Mouse (Mus musculus): ENCODE data around the gene Pde6d. TPM values are rescaled to one million over a fixed set of nuclear protein-coding genes. Genes with fewer than 3 reads are reported as not detected.
A peak's percentile ranks its signal among the peaks of the same experiment; 100 is the strongest.

The Pde6d gene
- 36.6 and 39.1 TPM in 2 replicates for total RNA-seq (2014; rRNA removed)
- 112 and 121 TPM in 2 replicates for polyA plus RNA-seq (2015; fragmentation: Nextera tagmentation; extraction: Ambion mirVana)

DNA sequence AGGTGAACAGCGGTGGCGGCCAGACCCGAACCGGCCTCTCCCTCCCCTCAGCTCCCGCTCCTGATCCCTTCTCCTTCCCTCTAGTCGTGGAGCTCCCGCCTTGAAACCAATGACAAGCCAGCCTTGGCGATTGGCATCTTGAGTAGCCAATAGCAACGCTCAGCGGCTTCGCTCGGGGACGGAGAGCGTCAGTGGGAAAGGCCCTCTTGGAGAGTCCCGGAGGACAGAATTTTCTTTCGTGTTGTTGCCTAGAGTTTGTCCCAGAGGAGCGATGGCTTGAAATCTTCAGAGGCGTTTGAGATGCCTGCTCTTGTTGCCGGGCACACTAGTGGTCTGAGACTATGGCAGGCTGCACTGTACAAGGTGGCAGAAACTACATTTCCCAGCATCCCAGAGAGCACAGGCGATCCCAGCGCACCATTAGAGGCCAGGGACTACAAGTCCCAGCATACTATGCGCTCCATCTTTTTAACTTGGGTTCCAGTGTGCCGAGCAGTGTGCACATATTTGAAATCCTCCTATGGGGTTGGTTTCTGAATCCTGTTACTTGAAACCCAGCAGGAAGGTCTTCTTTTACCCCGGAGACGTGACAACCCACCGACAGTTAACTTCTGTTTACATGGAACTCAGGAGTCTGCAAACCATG lies at the start of gene Pde6d, which contains the start of gene Cops7b:
Gene Pde6d (minus strand): TSS at position 179 of the 646 bp plus-strand sequence.
Gene Cops7b (plus strand): TSS at position 454 of the 646 bp plus-strand sequence.
- H3K4me3 ChIP-seq (ENCODE audit: low read length) = peak within 1 kb of the TSS; percentile 94
- peak; percentile 98 for DNase-seq (ENCODE audit: low spot score)
- peak within 1 kb of the TSS; percentile 92 for H3K9ac ChIP-seq (replicated peaks; ENCODE audit: low read length)
- H3K9me3 ChIP-seq (ENCODE audit: low read length) = no peaks in the 10 kb centered on the region
- peak within 1 kb of the TSS; percentile 86 for H3K4me2 ChIP-seq (ENCODE audit: low read depth, low read length)
- ATAC-seq = peak; percentile 98
- TF ChIP-seq CTCF (IDR thresholded peaks at IDR 0.05; ENCODE audit: low read depth) = no peak
- H3K27ac ChIP-seq = peak within 1 kb of the TSS; percentile 78
- H3K4me1 ChIP-seq (ENCODE audit: insufficient read depth, low read length) = 0 out of 2 replicates have a peak, but pooled peaks cover 5% of the 10 kb centered on the region
- under 1% methylated on average over 25 of the region's 26 CpGs for WGBS
- H3K36me3 ChIP-seq (ENCODE audit: insufficient read depth, low read length) = no peaks in the 10 kb centered on the region
- no peaks in the 10 kb centered on the region for H3K27me3 ChIP-seq (ENCODE audit: insufficient read depth, low read length)

GRCm38 (mm10) chr1:86630527-86630926 lies 48.1 kb upstream of the Pde6d start:
- TF ChIP-seq CTCF (IDR thresholded peaks at IDR 0.05; ENCODE audit: low read depth) = no peak
- Histone ChIP-seq H3K9me3 (ENCODE audit: low read length) (no peaks in the 10 kb centered on the region), H3K4me3 (ENCODE audit: low read length) (no peak overlapping the region), H3K4me2 (ENCODE audit: low read depth, low read length) (no peak overlapping the region), H3K4me1 (ENCODE audit: insufficient read depth, low read length) (0 out of 2 replicates have a peak, but pooled peaks cover 10% of the 10 kb centered on the region), H3K27me3 (ENCODE audit: insufficient read depth, low read length) (no peaks in the 10 kb centered on the region), H3K27ac (no peak overlapping the region), H3K36me3 (ENCODE audit: insufficient read depth, low read length) (no peaks in the 10 kb centered on the region), H3K9ac (replicated peaks; ENCODE audit: low read length) (no peak overlapping the region)
- ATAC-seq (no peak), DNase-seq (ENCODE audit: low spot score) (no peak)
- whole genome bisulfite sequencing = 90% methylated on average over 4 of the region's 4 CpGs

GRCm38 (mm10) chr1:86629936-86630335 lies 47.5 kb upstream of the Pde6d start:
- TF ChIP-seq CTCF (IDR thresholded peaks at IDR 0.05; ENCODE audit: low read depth) = no peak
- 39% methylated on average over 4 of the region's 4 CpGs for WGBS

GRCm38 (mm10) chr1:86628270-86628669 lies 45.8 kb upstream of the Pde6d start:
- H3K9ac ChIP-seq (replicated peaks; ENCODE audit: low read length) = no peak overlapping the region
- H3K4me3 ChIP-seq (ENCODE audit: low read length) = no peak overlapping the region
- no peaks in the 10 kb centered on the region for H3K36me3 ChIP-seq (ENCODE audit: insufficient read depth, low read length)
- no peak overlapping the region for H3K27ac ChIP-seq
- 85% methylated on average over 3 of the region's 3 CpGs for whole genome bisulfite sequencing
- no peaks in the 10 kb centered on the region for H3K9me3 ChIP-seq (ENCODE audit: low read length)
- H3K4me2 ChIP-seq (ENCODE audit: low read depth, low read length) = no peak overlapping the region
- H3K27me3 ChIP-seq (ENCODE audit: insufficient read depth, low read length) = no peaks in the 10 kb centered on the region
- no peak for DNase-seq (ENCODE audit: low spot score)
- no peaks in the 10 kb centered on the region for H3K4me1 ChIP-seq (ENCODE audit: insufficient read depth, low read length)
- no peak for TF ChIP-seq CTCF (IDR thresholded peaks at IDR 0.05; ENCODE audit: low read depth)
- ATAC-seq = no peak

More at GRCm38 (mm10) chr1:86629936-86630335, 47.5 kb upstream of the Pde6d start:
- no peaks in the 10 kb centered on the region for H3K36me3 ChIP-seq (ENCODE audit: insufficient read depth, low read length)
- no peaks in the 10 kb centered on the region for H3K27me3 ChIP-seq (ENCODE audit: insufficient read depth, low read length)
- H3K9me3 ChIP-seq (ENCODE audit: low read length) = no peaks in the 10 kb centered on the region
- no peak overlapping the region for H3K9ac ChIP-seq (replicated peaks; ENCODE audit: low read length)
- no peak overlapping the region for H3K27ac ChIP-seq
- H3K4me1 ChIP-seq (ENCODE audit: insufficient read depth, low read length) = 0 out of 2 replicates have a peak, but pooled peaks cover 10% of the 10 kb centered on the region
- H3K4me2 ChIP-seq (ENCODE audit: low read depth, low read length) = no peak overlapping the region
- DNase-seq (ENCODE audit: low spot score) = no peak
- no peak for ATAC-seq
- no peak overlapping the region for H3K4me3 ChIP-seq (ENCODE audit: low read length)

DNA sequence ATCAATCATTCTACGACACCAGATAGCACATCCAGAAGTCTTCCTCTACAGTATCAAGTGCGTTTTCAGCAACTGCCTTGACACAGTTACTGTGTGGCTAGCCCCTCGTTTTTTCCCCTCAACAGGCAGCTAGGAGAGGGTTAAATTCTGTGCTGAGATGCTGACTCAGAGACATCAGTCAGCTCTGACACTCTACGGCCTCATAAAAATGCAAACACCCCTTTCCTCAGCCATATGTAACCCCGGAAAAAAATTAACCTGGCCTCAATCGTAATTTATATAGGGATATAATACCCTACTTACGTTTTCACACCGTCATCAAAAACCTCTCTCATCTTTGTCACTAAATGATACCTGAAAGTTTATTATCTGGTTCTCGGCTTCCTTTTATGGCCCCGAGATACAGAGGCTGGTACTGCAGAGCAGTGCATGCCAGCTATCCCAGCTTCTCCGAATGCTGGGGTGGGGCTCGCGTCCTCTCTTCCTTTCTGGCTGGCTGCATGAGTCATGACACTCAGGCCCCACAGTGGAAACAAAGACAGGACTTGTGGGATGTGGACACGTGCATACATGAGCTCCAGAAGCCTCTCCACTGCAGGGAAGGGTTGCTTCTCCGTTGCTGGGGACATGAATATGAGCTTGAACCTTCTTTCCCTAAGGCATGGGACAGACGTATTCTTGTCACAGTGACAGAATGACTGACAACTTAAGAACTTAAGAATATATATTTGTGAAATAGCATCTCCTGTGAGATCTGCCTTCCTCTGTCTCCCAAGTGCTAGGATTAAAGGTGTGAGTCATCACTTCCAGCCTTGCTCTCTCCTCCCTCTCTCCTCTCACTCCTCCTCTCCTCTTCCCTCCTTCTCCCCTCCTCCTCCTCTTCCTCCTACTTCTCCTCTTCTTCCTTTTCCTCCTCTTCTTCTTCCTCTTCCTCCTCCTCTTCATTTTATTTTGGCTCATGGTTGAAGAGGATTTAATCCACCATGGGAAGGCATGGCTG lies 40.9 kb upstream of the Pde6d start:
- no peak for TF ChIP-seq CTCF (IDR thresholded peaks at IDR 0.05; ENCODE audit: low read depth)
- no peak for ATAC-seq
- WGBS = 62% methylated on average over 16 of the region's 16 CpGs

DNA sequence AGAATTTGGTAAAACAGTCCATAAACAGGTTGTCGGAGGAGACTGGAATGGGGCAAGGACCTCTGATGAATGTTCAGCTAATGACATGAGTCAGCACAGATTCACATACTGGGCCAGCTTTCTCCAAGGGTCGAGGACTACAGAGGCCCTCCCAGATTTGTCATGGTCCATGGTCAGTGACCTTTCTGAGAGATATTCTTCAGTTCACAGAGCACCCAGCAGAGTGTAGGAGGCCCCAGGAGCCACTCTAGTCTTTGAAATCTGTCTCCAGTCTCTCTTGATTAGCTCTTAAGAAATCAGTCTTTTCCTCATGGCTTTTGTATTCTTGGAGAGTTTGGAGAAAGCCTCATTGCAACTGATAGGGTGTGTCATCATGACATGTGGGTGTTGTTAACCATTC lies 39.9 kb upstream of the Pde6d start:
- Histone ChIP-seq H3K9ac (replicated peaks; ENCODE audit: low read length) (no peak overlapping the region), H3K27me3 (ENCODE audit: insufficient read depth, low read length) (no peaks in the 10 kb centered on the region), H3K4me2 (ENCODE audit: low read depth, low read length) (no peak overlapping the region), H3K27ac (no peak overlapping the region), H3K9me3 (ENCODE audit: low read length) (no peaks in the 10 kb centered on the region), H3K36me3 (ENCODE audit: insufficient read depth, low read length) (no peaks in the 10 kb centered on the region), H3K4me3 (ENCODE audit: low read length) (no peak overlapping the region), H3K4me1 (ENCODE audit: insufficient read depth, low read length) (no peaks in the 10 kb centered on the region)
- ATAC-seq = no peak
- TF ChIP-seq CTCF (IDR thresholded peaks at IDR 0.05; ENCODE audit: low read depth) = no peak
- no peak for DNase-seq (ENCODE audit: low spot score)
- WGBS = 52% methylated on average over 2 of the region's 2 CpGs

More for the DNA sequence above, 40.9 kb upstream of the Pde6d start:
- no peak overlapping the region for H3K9ac ChIP-seq (replicated peaks; ENCODE audit: low read length)
- no peak overlapping the region for H3K27ac ChIP-seq
- H3K4me1 ChIP-seq (ENCODE audit: insufficient read depth, low read length) = no peaks in the 10 kb centered on the region
- H3K27me3 ChIP-seq (ENCODE audit: insufficient read depth, low read length) = no peaks in the 10 kb centered on the region
- H3K36me3 ChIP-seq (ENCODE audit: insufficient read depth, low read length) = no peaks in the 10 kb centered on the region
- DNase-seq (ENCODE audit: low spot score) = no peak
- H3K4me2 ChIP-seq (ENCODE audit: low read depth, low read length) = no peak overlapping the region
- no peaks in the 10 kb centered on the region for H3K9me3 ChIP-seq (ENCODE audit: low read length)
- no peak overlapping the region for H3K4me3 ChIP-seq (ENCODE audit: low read length)

Measured in hindbrain, postnatal 0 days (tissue).